Mouse (Mus musculus): Measurements from ENCODE around the gene Usp29. TPM values are rescaled to one million over a fixed set of nuclear protein-coding genes. Genes with fewer than 3 reads are reported as not detected.

The Usp29 gene
- polyA plus RNA-seq, 1 experiment: not detected

- no peaks in the 10 kb centered on the region for H3K4me1 ChIP-seq (ENCODE audit: control insufficient read depth, insufficient read depth, low read length)
- WGBS: 71% methylated on average over 9 of the region's 9 CpGs
- TF ChIP-seq POLR2A (IDR thresholded peaks at IDR 0.05; ENCODE audit: borderline replicate concordance, control insufficient read depth, low read depth, low read length): no peak
- no peak for TF ChIP-seq CTCF (IDR thresholded peaks at IDR 0.05; ENCODE audit: control insufficient read depth, insufficient read depth, low read length)
- no peak overlapping the region for H3K27ac ChIP-seq (ENCODE audit: control insufficient read depth, insufficient read depth, low read depth, low read length, poor library complexity)
- H3K4me3 ChIP-seq (replicated peaks; ENCODE audit: control insufficient read depth, low read depth, low read length): no peak overlapping the region
These were observed 61.1 kb downstream of the Usp29 start for GRCm38 (mm10) chr7:6791286-6792065.

GRCm38 (mm10) chr7:6793240-6793639 is 62.9 kb downstream of the Usp29 start:
- H3K4me1 ChIP-seq (ENCODE audit: control insufficient read depth, insufficient read depth, low read length): no peaks in the 10 kb centered on the region
- no peak for TF ChIP-seq CTCF (IDR thresholded peaks at IDR 0.05; ENCODE audit: control insufficient read depth, insufficient read depth, low read length)
- TF ChIP-seq POLR2A (IDR thresholded peaks at IDR 0.05; ENCODE audit: borderline replicate concordance, control insufficient read depth, low read depth, low read length): no peak
- 84% methylated on average over 6 of the region's 6 CpGs for WGBS
- H3K4me3 ChIP-seq (replicated peaks; ENCODE audit: control insufficient read depth, low read depth, low read length): no peak overlapping the region
- H3K27ac ChIP-seq (ENCODE audit: control insufficient read depth, insufficient read depth, low read depth, low read length, poor library complexity): no peak overlapping the region

- TF ChIP-seq POLR2A (IDR thresholded peaks at IDR 0.05; ENCODE audit: borderline replicate concordance, control insufficient read depth, low read depth, low read length) (no peak), CTCF (IDR thresholded peaks at IDR 0.05; ENCODE audit: control insufficient read depth, insufficient read depth, low read length) (no peak)
- 68% methylated on average over 3 of the region's 3 CpGs for WGBS
- Histone ChIP-seq H3K4me1 (ENCODE audit: control insufficient read depth, insufficient read depth, low read length) (no peaks in the 10 kb centered on the region), H3K27ac (ENCODE audit: control insufficient read depth, insufficient read depth, low read depth, low read length, poor library complexity) (no peak overlapping the region), H3K4me3 (replicated peaks; ENCODE audit: control insufficient read depth, low read depth, low read length) (no peak overlapping the region)
These were observed 63.4 kb downstream of the Usp29 start for GRCm38 (mm10) chr7:6793811-6794210.

GRCm38 (mm10) chr7:6797408-6797807 is 67.0 kb downstream of the Usp29 start:
- TF ChIP-seq POLR2A (IDR thresholded peaks at IDR 0.05; ENCODE audit: borderline replicate concordance, control insufficient read depth, low read depth, low read length) (no peak), CTCF (IDR thresholded peaks at IDR 0.05; ENCODE audit: control insufficient read depth, insufficient read depth, low read length) (no peak)
- no peak overlapping the region for H3K4me3 ChIP-seq (replicated peaks; ENCODE audit: control insufficient read depth, low read depth, low read length)
- WGBS: 73% methylated on average over 2 of the region's 2 CpGs
- no peak overlapping the region for H3K27ac ChIP-seq (ENCODE audit: control insufficient read depth, insufficient read depth, low read depth, low read length, poor library complexity)
- no peaks in the 10 kb centered on the region for H3K4me1 ChIP-seq (ENCODE audit: control insufficient read depth, insufficient read depth, low read length)

GRCm38 (mm10) chr7:6799105-6799805 is 68.9 kb downstream of the Usp29 start:
- H3K4me3 ChIP-seq (replicated peaks; ENCODE audit: control insufficient read depth, low read depth, low read length): no peak overlapping the region
- no peak overlapping the region for H3K27ac ChIP-seq (ENCODE audit: control insufficient read depth, insufficient read depth, low read depth, low read length, poor library complexity)
- H3K4me1 ChIP-seq (ENCODE audit: control insufficient read depth, insufficient read depth, low read length): no peaks in the 10 kb centered on the region
- WGBS: 39% methylated on average over 9 of the region's 9 CpGs
- TF ChIP-seq CTCF (IDR thresholded peaks at IDR 0.05; ENCODE audit: control insufficient read depth, insufficient read depth, low read length) (no peak), POLR2A (IDR thresholded peaks at IDR 0.05; ENCODE audit: borderline replicate concordance, control insufficient read depth, low read depth, low read length) (no peak)

- WGBS: 73% methylated on average over 12 of the region's 12 CpGs
- TF ChIP-seq CTCF (IDR thresholded peaks at IDR 0.05; ENCODE audit: control insufficient read depth, insufficient read depth, low read length) (no peak), POLR2A (IDR thresholded peaks at IDR 0.05; ENCODE audit: borderline replicate concordance, control insufficient read depth, low read depth, low read length) (no peak)
- H3K4me3 ChIP-seq (replicated peaks; ENCODE audit: control insufficient read depth, low read depth, low read length): no peak overlapping the region
- H3K27ac ChIP-seq (ENCODE audit: control insufficient read depth, insufficient read depth, low read depth, low read length, poor library complexity): no peak overlapping the region
- no peaks in the 10 kb centered on the region for H3K4me1 ChIP-seq (ENCODE audit: control insufficient read depth, insufficient read depth, low read length)
These were observed 70.4 kb downstream of the Usp29 start for GRCm38 (mm10) chr7:6800586-6801441.

GRCm38 (mm10) chr7:6801642-6802041 is 71.3 kb downstream of the Usp29 start:
- TF ChIP-seq POLR2A (IDR thresholded peaks at IDR 0.05; ENCODE audit: borderline replicate concordance, control insufficient read depth, low read depth, low read length) (no peak), CTCF (IDR thresholded peaks at IDR 0.05; ENCODE audit: control insufficient read depth, insufficient read depth, low read length) (no peak)
- no peak overlapping the region for H3K4me3 ChIP-seq (replicated peaks; ENCODE audit: control insufficient read depth, low read depth, low read length)
- no peaks in the 10 kb centered on the region for H3K4me1 ChIP-seq (ENCODE audit: control insufficient read depth, insufficient read depth, low read length)
- H3K27ac ChIP-seq (ENCODE audit: control insufficient read depth, insufficient read depth, low read depth, low read length, poor library complexity): no peak overlapping the region
- WGBS: 81% methylated on average over 6 of the region's 6 CpGs

- H3K27ac ChIP-seq (ENCODE audit: control insufficient read depth, insufficient read depth, low read depth, low read length, poor library complexity): no peak overlapping the region
- H3K4me3 ChIP-seq (replicated peaks; ENCODE audit: control insufficient read depth, low read depth, low read length): no peak overlapping the region
- WGBS: 58% methylated on average over 3 of the region's 3 CpGs
- TF ChIP-seq CTCF (IDR thresholded peaks at IDR 0.05; ENCODE audit: control insufficient read depth, insufficient read depth, low read length): no peak
- H3K4me1 ChIP-seq (ENCODE audit: control insufficient read depth, insufficient read depth, low read length): no peaks in the 10 kb centered on the region
These were observed 80.2 kb downstream of the Usp29 start for GRCm38 (mm10) chr7:6810556-6810955.

All from bone marrow, adult 2 months (tissue).